Mouse (Mus musculus): ENCODE measurements around the gene Gm3500. TPM values are rescaled to one million over a fixed set of nuclear protein-coding genes. Genes with fewer than 3 reads are reported as not detected.
"Not testable (repeated sequence)": the region's sequence is repeated elsewhere in the genome, so short reads cannot be mapped to it uniquely, and the experiment has no call there.

Gene Gm3500
- polyA plus RNA-seq (2015; fragmentation: Nextera tagmentation; extraction: Ambion mirVana) = 0.49 and 2.0 TPM in 2 replicates

DNA sequence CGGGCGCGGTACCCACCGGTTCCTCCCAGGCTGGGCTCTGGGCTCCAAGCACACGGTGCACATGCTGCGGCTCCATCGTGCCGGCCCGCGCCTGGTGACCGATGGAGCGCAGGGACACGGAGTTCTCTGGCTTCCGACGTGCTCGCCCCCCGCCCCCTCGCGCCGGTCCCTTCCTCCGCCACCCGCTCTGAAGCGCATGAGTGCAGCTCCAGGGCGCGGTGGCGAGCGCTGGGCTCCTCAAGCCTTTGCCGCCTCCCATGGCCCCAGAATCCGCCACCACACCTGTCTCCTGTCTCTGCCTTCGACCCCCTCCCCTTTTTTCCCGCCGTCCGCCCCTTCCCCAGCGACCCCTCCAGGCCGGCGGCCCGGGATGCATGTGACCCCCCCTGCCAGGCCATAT is at the start of gene Gm3500:
Gene Gm3500 (minus strand): TSS at position 101 of the 400 bp plus-strand sequence.
- not testable (repeated sequence) for H3K36me3 ChIP-seq (ENCODE audit: control insufficient read depth, insufficient read depth, low read length); H3K9me3 ChIP-seq (ENCODE audit: control insufficient read depth, low read length); H3K9ac ChIP-seq (ENCODE audit: low read depth, low read length); H3K27ac ChIP-seq (ENCODE audit: low read depth, low read length); H3K27me3 ChIP-seq (replicated peaks; ENCODE audit: control insufficient read depth, insufficient read depth, low read length); H3K4me3 ChIP-seq (ENCODE audit: low read length); H3K4me1 ChIP-seq (ENCODE audit: control insufficient read depth, insufficient read depth, low read depth, low read length); ATAC-seq; H3K4me2 ChIP-seq (ENCODE audit: low read length)
- WGBS = no CpG with 5 or more reads among the region's 37 CpGs

DNA sequence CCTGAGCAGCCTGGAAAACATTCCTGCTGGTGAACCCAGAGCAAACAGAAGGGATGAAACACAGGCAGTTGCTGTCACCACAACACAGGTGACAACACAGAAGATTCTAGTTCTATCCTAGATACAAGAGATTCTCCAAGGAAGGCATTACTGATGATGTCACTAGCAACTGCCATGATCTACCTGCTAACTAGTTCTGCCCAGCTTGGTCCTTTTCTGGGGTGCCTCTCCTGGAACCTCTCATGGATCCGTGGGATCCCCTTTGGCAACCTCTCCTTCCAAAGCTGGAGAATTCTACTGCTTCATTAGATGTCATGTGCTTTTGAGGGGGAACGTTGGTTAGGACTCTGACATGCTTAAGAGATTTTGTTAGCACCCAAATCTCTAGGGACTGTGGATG is 54.0 kb downstream of the Gm3500 start, which contains the start of gene Gm3542:
Gene Gm3542 (minus strand): TSS at position 101 of the 400 bp plus-strand sequence.
- H3K9me3 ChIP-seq (ENCODE audit: control insufficient read depth, low read length); H3K4me2 ChIP-seq (ENCODE audit: low read length); H3K36me3 ChIP-seq (ENCODE audit: control insufficient read depth, insufficient read depth, low read length); H3K9ac ChIP-seq (ENCODE audit: low read depth, low read length); H3K4me3 ChIP-seq (ENCODE audit: low read length); H3K27me3 ChIP-seq (replicated peaks; ENCODE audit: control insufficient read depth, insufficient read depth, low read length); ATAC-seq; H3K4me1 ChIP-seq (ENCODE audit: control insufficient read depth, insufficient read depth, low read depth, low read length); H3K27ac ChIP-seq (ENCODE audit: low read depth, low read length): not testable (repeated sequence)
- WGBS = no CpG with 5 or more reads among the region's 2 CpGs

Other genes starting within 250 kb of the Gm3500 start
- not detected in 2 replicates for gene Gm3317, start 224.5 kb downstream of the Gm3500 start, polyA plus RNA-seq (2015; fragmentation: Nextera tagmentation; extraction: Ambion mirVana)
- gene Gm8271, start 203.3 kb downstream of the Gm3500 start, polyA plus RNA-seq (2015; fragmentation: Nextera tagmentation; extraction: Ambion mirVana) = not detected in 2 replicates
- gene Gm3526, start 128.5 kb downstream of the Gm3500 start, polyA plus RNA-seq (2015; fragmentation: Nextera tagmentation; extraction: Ambion mirVana) = 0.13 TPM in 1 of 2 replicates, not detected in the other
- gene Gm3542, start 54.1 kb downstream of the Gm3500 start, polyA plus RNA-seq (2015; fragmentation: Nextera tagmentation; extraction: Ambion mirVana) = not detected in 2 replicates
- 3.1 and 3.3 TPM in 2 replicates for gene Gm3194, start 66.4 kb upstream of the Gm3500 start, polyA plus RNA-seq (2015; fragmentation: Nextera tagmentation; extraction: Ambion mirVana)
- not detected in 2 replicates for gene Gm8246, start 88.8 kb upstream of the Gm3500 start, polyA plus RNA-seq (2015; fragmentation: Nextera tagmentation; extraction: Ambion mirVana)
- gene Gm3187, start 95.2 kb upstream of the Gm3500 start, polyA plus RNA-seq (2015; fragmentation: Nextera tagmentation; extraction: Ambion mirVana) = not detected in 2 replicates
- 17.8 and 19.4 TPM in 2 replicates for gene Gm3488, start 112.6 kb upstream of the Gm3500 start, polyA plus RNA-seq (2015; fragmentation: Nextera tagmentation; extraction: Ambion mirVana)
- 0.14 TPM in 1 of 2 replicates, not detected in the other for gene Gm3532, start 149.4 kb upstream of the Gm3500 start, polyA plus RNA-seq (2015; fragmentation: Nextera tagmentation; extraction: Ambion mirVana)
- not detected in 2 replicates for gene Gm8265, start 244.0 kb upstream of the Gm3500 start, polyA plus RNA-seq (2015; fragmentation: Nextera tagmentation; extraction: Ambion mirVana)